Mouse (Mus musculus) megakaryocyte-erythroid progenitor cell, adult 5 weeks (primary cell): ENCODE measurements around the gene Exosc10. TPM values are rescaled to one million over a fixed set of nuclear protein-coding genes. Genes with fewer than 3 reads are reported as not detected.

Experiments
- polyA plus RNA-seq: library from polyadenylated mRNA; stranded (reverse); fragments of >175 nt; gene quantifications from 2 replicates; pipeline ENCODE4 v1.2.3, GENCODE M21; 2012

The Exosc10 gene
- 47.5 and 57.7 TPM in 2 replicates for polyA plus RNA-seq

DNA sequence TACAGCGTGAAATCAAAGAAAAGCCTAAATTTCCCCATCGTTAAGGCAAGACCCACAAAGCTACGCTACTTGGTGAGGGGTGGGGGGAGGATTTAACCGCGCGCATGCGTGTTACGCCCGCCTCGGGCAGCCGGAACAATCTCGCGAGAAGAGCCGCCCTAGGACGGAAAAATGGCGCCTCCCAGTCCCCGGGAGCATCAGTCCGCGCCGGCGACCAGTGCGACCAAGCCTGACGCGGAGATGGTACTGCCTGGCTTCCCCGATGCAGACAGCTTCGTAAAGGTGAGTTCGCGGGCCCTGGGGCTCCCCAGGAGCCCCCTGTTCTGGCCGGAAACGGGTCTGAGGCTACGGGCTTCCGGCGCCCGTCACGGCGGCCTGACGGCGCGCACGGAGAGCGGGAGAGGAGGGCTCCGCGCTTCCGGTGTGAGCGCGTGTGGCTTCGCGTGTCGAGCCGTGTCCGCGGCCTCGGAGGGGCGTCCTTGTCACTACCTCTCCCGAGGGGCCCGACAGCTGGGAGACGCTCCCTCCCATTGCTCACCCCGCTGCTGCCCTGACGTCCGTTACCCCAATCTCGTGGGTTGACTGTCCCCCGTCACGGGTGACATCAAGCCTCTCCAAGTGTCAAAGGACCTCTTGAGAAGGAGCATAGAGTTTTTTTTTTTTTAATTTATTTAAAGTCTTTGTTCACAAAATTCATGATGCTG is at the start of gene Exosc10:
Exosc10 (plus strand) TSS at position 133 of the 704 bp plus-strand sequence.

DNA sequence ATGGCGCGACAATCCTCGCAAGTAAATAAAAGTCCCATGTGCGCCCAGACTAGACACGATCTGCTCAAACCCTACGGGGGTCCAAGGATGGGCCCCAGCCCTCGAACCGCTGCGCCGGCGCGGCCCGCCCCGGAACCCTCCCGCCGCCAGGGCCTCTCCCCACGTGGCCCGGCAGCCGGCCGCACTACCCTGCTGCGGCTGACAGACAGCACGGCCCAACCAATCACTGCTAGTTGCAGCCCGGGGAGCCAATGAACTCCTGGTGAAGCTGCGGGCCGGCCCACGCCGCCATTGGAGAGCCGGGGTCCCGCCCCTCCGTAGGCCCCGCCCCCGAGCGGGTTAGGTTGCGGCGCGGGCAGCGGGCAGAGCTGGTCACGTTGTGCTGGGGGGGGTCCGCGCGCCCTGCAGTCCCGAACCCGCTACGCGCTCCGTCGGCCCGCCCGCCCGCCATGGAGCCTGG is 33.0 kb downstream of the Exosc10 start, which contains the start of gene Srm:
Srm (plus strand) TSS at position 333 of the 460 bp plus-strand sequence.

DNA sequence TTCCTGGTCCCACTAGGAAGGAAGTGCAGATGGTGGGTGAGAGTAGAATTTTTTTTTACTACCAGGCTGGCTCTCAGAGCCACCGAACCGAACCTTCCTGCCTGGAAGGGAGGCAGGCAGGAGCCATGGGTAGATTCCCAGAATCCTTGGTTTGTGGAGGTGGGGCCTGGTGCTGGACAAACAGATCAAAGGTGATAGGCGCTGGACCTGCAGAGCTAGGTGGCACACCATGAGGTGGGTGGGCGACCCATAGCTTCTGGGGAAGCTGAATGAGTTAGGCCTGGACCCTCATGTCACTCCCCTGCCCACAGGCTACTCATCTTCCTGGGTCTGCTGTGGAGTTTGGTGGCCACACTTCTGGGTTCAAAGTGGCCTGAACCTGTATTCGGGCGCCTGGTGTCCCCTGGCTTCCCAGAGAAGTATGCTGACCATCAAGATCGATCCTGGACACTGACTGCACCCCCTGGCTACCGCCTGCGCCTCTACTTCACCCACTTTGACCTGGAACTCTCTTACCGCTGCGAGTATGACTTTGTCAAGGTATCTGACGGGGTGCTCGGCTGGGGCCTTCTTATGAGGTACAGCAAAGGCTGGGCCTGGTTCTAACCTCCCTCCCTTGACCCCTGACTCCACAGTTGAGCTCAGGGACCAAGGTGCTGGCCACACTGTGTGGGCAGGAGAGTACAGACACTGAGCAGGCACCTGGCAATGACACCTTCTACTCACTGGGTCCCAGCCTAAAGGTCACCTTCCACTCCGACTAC is 44.3 kb downstream of the Exosc10 start, which contains the start of gene Masp2:
Masp2 (plus strand) TSS at position 198 of the 764 bp plus-strand sequence.

DNA sequence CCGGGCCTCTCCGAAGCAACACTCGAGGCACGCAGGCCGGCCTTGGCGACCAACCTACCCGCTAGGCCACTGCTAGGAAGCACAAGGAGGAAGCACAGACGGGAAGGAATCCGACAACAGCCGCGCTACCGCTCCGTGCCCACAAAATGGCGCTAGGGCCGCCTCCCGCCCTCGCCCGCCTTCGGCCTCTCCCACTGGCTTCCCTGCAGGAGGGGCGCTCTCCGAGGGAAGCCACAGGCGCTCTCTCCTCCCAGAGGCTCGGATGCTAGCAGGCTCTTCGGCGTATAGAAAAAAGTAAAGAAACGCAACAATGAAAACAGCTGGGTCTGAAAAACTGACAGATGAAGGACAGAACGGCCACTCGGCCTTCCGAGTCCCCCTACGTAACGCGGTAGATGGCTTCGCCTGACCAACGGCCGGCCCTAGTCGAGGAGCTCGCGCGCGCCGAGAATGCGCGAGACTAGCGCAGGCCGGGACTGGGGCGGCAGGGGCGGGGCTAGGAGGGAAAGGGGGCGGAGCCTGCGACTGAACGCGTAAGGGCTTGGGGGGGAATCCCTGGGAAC is 68.5 kb downstream of the Exosc10 start, which contains the start of gene Tardbp:
Tardbp (minus strand) TSS at position 397 of the 563 bp plus-strand sequence.

Other genes with a start within 250 kb of the Exosc10 start
- gene Ubiad1, start 113.7 kb upstream of the Exosc10 start, polyA plus RNA-seq, result 3.4 and 4.4 TPM in 2 replicates
- 10.7 and 13.2 TPM in 2 replicates for gene Mtor, start 109.8 kb upstream of the Exosc10 start, polyA plus RNA-seq
- not detected in 2 replicates for gene Angptl7, start 58.0 kb upstream of the Exosc10 start, polyA plus RNA-seq
- gene Srm, start 33.1 kb downstream of the Exosc10 start, polyA plus RNA-seq, result 342 and 344 TPM in 2 replicates
- gene Masp2, start 44.1 kb downstream of the Exosc10 start, polyA plus RNA-seq, result 0.04 and 0.07 TPM in 2 replicates
- gene Tardbp, start 68.6 kb downstream of the Exosc10 start, polyA plus RNA-seq, result 29.0 and 37.6 TPM in 2 replicates
- 0.12 TPM in 1 of 2 replicates, not detected in the other for gene Gm572, start 84.9 kb downstream of the Exosc10 start, polyA plus RNA-seq
- gene Casz1, start 246.0 kb downstream of the Exosc10 start, polyA plus RNA-seq, result 16.8 and 17.0 TPM in 2 replicates